Mouse (Mus musculus): ENCODE results near the gene Bicd2.

Gene Bicd2

GRCm38 (mm10) chr13:49326246-49327206, 14.9 kb upstream of the Bicd2 start:
- peak; percentile 38 for DNase-seq

- no peak for DNase-seq
Observed at GRCm38 (mm10) chr13:49328101-49328500, 13.3 kb upstream of the Bicd2 start.

DNA sequence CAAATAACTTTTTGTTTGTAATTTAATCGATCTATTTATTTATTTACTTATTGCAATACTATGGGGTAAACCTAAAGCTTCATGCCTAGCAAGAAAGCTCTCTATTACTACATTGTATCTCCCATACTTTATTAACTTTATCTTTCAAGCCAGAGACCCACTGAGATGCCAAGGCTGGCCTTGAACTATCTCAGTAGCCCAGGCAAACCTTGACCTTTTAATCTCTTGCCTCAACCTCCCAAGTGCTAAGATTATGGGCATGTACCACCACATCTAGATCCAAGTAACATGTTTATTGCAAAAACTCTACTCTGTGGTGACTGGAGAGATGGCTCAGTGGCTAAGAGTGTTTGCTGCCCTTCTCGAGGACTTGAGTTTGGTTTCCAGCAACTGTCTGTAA, 8.1 kb upstream of the Bicd2 start:
- no peak for DNase-seq

- DNase-seq, result no peak
Observed at GRCm38 (mm10) chr13:49335077-49335982, 6.1 kb upstream of the Bicd2 start.

GRCm38 (mm10) chr13:49338893-49339546, 2.4 kb upstream of the Bicd2 start:
- DNase-seq, result peak; percentile 46

- DNase-seq, result no peak
Observed at GRCm38 (mm10) chr13:49341831-49342722, 692 bp downstream of the Bicd2 start.

DNA sequence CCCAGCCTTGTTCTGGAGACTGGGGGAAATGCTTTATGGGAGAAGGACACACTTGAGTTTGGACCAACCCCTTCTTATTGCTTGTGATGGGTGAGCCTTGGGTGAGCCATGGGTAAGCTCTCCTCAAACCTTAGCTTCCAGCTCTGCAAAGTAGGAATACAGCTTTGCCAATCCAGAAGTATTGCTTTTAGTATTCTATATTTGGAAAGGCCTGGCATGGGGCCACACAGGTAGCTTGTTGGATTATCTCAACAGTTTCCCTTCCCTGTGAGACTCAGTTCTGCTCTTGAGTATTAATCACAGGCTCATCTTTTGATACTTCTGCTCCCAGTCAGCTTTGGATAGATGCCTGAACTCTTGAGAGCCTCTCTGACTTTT, 1.3 kb downstream of the Bicd2 start:
- no peak for DNase-seq

- DNase-seq, result no peak
Observed at GRCm38 (mm10) chr13:49344567-49344966, 3.2 kb downstream of the Bicd2 start.

DNA sequence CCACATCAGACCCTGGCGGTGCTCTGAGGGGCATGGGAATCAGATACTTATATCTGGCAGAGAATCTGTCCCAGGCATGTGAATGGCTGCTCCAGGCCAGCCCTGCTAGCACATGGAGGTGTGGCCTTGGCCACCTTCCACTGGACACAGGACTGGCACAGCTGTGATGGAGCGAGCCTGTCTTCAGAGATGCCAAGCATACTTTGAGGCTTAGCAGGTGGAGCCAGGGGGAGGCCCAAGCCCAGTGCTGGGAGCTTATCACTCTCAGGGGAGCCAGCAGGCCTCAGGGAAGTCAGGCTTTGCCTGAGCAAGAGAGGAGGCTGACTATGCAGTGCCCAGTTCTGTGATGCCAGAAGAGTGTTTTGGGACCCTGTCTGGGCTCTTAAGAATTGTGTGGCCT, 4.1 kb downstream of the Bicd2 start:
- no peak for DNase-seq

DNA sequence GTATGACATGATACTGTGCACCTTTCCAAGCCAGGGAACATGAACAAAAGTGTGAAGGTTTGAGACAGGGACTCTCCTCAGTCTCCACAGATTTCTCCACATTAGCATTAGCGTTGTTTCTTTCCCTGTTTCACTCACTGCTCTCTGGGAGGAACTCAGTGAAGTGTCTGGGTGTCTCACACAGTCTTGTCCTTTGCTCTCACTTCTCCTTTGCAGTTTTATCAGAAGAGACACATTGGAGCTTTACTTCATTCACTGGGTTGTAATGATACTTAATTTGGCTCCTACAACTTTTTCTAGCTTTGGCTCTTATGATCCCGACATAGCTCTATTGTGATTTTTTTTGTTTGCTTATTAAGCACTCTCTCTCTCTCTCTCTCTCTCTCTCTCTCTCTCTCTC, 7.1 kb downstream of the Bicd2 start:
- DNase-seq, result no peak

GRCm38 (mm10) chr13:49349335-49349734, 8.0 kb downstream of the Bicd2 start:
- DNase-seq, result no peak

DNA sequence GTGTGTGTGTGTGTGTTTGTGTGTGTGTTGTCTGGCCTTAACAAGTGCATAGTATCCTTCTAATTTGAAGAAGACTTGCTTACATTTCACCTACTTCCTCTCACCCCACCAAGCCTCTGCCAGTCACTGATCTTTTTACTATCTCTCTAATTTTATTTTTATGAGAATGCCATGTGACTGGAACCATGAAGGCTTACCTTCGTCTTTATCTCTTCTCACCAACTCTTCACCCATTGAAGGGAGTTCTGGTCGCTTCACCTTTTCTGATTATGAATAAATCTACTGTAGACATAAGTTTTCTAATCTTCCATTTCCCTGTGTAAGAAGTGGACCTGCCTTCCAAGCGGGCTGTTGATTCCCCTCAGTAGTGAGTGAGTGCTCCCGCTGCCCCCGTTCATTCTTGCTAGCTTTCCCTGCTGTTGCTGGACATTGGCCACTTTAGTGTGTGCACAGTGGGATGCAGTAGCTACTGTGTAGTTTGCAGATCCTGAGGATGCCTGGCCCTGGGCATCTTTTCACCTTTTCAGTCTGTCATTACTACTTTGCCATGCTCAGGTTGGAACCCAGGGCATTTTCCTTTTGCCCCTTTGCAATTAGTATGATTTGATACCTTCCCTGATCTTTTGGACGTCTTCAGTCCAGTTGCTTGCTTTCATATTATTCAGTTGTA, 8.6 kb downstream of the Bicd2 start:
- DNase-seq, result no peak

DNA sequence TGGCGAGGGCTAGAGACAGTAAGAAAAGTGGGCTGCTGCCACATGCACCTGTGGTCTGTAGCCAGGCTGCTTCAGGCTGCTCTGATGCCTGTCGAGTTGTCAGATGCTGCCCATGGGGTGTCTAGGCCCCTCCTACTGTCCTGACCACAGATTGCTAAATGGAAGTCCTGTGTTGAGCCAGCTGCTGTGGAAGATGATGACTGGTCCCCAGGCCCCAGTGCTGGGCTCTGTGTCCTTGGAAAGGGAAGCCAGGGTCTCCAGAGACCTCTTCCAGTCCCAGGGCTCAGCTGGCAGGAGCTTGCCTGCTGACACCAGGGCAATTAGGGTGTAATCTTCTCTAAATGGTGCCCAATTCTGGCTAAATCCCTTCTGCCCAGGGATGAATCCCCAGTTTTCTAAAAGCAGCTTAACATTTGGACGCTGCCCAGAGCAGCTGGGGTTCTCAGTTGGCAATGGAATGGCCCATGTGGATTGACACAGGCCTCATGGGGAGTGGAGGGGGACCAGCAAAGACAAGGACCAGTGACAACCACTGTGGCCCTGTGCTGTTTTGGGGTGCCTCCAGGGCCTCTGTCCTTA, 11.3 kb downstream of the Bicd2 start:
- peak; percentile 37 for DNase-seq

DNA sequence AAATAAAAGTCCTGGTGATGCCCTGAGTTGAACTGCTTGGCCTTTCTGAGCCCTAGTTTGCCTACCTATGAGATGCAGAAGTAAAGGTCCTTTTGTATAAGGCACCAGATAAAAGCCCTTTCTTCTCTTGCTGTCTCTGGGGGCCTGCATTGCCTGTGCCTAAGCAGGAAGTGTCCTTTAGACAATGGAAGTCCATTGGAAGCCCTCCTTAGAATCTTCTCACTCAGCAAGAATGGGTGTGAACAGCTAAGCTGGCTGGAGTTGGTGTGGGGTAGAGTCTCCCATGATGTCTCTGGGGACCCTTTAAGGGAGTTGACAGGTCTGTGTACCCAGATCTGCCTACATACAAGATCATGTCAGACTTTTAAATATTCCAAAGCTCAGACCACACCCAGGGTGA, 12.0 kb downstream of the Bicd2 start:
- DNase-seq, result no peak

DNA sequence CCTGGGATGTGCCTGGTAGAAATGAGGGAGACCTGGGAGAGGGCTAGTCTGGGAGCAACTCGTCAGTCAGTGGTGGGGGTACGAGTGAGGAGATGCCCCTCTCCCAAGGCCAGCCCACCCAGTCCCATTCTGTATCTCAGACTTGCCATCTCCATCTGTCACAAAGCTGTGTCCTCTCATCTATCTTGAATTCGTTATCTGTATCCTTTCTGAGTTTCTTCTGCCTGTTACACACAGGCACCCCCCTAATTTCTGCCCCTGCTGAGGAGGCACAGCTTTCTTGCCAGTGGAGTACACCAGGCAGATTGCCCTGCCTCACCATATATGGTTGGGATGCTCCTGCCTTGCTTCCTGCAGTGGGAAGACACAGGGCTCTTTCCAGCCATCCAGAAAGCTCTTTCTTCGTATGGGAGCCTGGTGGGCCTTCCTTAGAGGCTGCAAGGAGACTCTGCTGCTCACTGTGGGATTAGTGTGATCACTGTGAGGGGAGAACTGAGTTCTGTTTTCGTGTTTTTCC, 12.7 kb downstream of the Bicd2 start:
- peak; percentile 59 for DNase-seq

- no peak for DNase-seq
Observed at GRCm38 (mm10) chr13:49355461-49356061, 14.2 kb downstream of the Bicd2 start.

DNA sequence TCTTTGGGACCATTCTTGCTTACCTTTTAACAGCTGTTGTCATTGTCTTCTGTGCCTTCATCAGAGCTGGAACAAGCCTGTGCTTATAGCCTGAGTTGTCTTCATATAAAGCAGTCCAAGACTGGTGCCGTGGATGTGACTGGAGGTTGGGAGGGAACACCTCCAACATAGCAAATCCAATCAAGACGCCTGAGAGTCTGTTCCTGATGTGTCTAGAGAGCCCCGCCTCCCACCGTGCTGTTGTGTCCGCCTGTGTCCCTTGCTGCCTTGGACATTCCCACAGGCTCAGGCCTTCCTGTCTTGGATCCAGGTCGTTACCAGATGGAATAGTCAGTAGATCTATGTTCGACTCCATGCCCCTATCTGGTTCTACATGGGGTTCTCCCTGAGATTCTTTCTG, 14.7 kb downstream of the Bicd2 start:
- DNase-seq, result no peak

DNA sequence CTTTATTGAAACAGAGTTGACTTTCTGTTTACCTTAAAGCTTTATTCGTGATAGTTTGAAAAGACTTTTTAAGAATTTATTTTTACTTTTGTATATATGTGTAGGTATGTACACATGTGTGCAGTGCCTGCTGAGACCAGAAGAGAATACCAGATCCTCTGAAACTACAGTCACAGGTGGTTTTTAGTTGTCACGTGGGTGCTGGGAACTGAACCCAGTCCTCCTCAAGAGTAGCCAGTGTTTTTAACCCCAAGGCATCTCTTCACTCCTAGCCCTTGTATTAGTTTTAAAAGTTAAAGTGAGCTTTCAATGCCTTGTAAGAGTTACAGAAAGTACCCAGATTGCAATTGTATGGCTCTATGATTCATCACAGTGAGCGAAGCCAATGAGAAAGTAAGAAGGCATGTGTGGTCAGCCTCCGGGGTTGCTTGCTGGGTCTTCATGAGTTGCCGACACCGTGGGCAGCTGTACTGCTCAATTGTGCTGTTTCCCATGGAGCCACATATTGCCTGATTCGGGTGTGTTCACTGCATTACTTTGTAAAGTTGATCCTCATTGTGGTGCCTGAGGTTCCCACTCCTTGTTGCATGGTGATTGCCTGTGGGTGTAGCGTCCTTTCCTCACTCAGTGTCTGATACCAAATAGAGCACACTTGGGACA, 16.1 kb downstream of the Bicd2 start:
- no peak for DNase-seq

DNA sequence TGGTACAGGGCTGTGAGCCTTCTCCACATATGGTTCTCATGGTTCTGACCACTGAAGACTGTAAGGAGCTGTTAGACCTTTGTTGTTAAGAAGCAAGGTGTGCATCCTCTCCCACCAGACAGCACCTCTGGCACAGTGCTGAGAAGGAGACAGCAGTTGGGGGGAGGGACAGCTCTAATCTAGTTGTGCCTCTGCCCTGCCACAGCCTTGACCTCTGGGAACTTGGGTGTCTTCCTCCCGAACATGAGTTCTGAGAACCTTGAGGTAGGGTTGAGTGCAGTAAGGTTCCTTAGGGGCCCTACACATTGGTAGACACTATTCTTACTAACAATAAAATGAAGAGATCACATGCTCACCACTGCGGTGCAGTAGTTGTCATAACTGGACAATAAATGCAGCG, 16.8 kb downstream of the Bicd2 start:
- DNase-seq, result no peak

- DNase-seq, result no peak
Observed at GRCm38 (mm10) chr13:49360906-49361406, 19.6 kb downstream of the Bicd2 start.

Data from right cerebral cortex, adult 18-20 months (tissue).